9 mouse cellular contexts compared by ENCODE assay signal in the genomic region with DNA sequence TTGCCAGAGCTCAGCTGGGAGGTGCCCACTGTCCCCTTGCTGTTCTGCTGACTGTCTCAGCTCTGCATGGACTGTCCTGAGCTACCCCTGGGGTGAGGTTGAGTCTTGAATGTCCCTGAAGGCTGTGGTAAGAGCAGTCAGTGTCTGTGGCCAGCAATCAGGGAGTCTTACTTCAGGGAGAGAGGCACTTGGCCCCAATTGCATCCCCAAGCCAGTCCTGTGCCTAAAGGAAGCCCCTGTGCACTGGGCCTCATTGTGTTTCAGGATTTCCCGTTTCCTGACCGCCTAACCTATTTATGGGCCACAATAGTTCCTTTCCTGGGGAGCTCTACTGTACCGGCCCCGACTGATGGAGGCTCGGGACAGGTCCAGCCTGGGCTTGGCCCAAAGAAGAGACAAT. TPM values are rescaled to one million over a fixed set of nuclear protein-coding genes. Genes with fewer than 3 reads are reported as not detected.
DNase-seq lines count a peak whose midpoint lies in the region; ATAC-seq lines count a peak whose summit lies in the region.
"Had no signal": no experiment of that assay in that cellular context is flagged by ENCODE, and none has a peak within 500 bp of the region (broad histone marks: within the 10 kb centered on the region; RNA-seq: fewer than 3 reads in every experiment).

No protein-coding gene starts in this region.

- H3K9ac ChIP-seq in forebrain, embryonic 11.5 days (ENCODE audit: low read length), result no peak overlapping the region
- H3K9ac ChIP-seq in forebrain, embryonic 15.5 days (replicated peaks), result no peak overlapping the region
- H3K9ac ChIP-seq in embryonic facial prominence, embryonic 12.5 days, result no peak overlapping the region
- H3K9ac ChIP-seq in limb, embryonic 15.5 days, result no peak overlapping the region
- H3K9ac ChIP-seq: liver, embryonic 15.5 days had no signal

- intact Hi-C loops in heart, postnatal 36 days (cut with DNase I), result loop anchor here (2.0 to 5.0 kb wide), 2 partner anchors 36 to 40 kb away; partner anchors contain the start of gene Mmp15

- ATAC-seq in forebrain, embryonic 11.5 days (replicated peaks; ENCODE audit: low FRiP score), result no peak
- ATAC-seq in forebrain, embryonic 15.5 days (replicated peaks), result no peak
- no peak for ATAC-seq in embryonic facial prominence, embryonic 12.5 days (ENCODE audit: insufficient number of reproducible peaks, insufficient read depth, low FRiP score, low TSS enrichment)
- no peak for ATAC-seq in limb, embryonic 15.5 days (ENCODE audit: insufficient number of reproducible peaks, low FRiP score, low TSS enrichment, low read depth)

- H3K9me3 ChIP-seq in forebrain, embryonic 11.5 days (ENCODE audit: control insufficient read depth, low read length), result no peaks in the 10 kb centered on the region
- H3K9me3 ChIP-seq in forebrain, embryonic 15.5 days, result no peaks in the 10 kb centered on the region
- no peaks in the 10 kb centered on the region for H3K9me3 ChIP-seq in embryonic facial prominence, embryonic 12.5 days
- H3K9me3 ChIP-seq in limb, embryonic 15.5 days, result no peaks in the 10 kb centered on the region
- H3K9me3 ChIP-seq: liver, embryonic 15.5 days had no signal

- DNase-seq in forebrain, embryonic 11.5 days (ENCODE audit: low spot score), result no peak
- DNase-seq in heart, postnatal 36 days, result peak; percentile 38 to 43
- no peak for DNase-seq in testis, postnatal 10 days (ENCODE audit: low spot score)
- no peak for DNase-seq in left cerebral cortex, adult 9 months (ENCODE audit: low spot score in 2 of 2)
- DNase-seq in right cerebral cortex, postnatal 10 days (ENCODE audit: low spot score in 2 of 2), result no peak

- no peaks in the 10 kb centered on the region for H3K27me3 ChIP-seq in forebrain, embryonic 11.5 days (ENCODE audit: control insufficient read depth, insufficient read depth, low read length)
- no peaks in the 10 kb centered on the region for H3K27me3 ChIP-seq in forebrain, embryonic 15.5 days
- no peaks in the 10 kb centered on the region for H3K27me3 ChIP-seq in embryonic facial prominence, embryonic 12.5 days
- no peaks in the 10 kb centered on the region for H3K27me3 ChIP-seq in limb, embryonic 15.5 days
- H3K27me3 ChIP-seq: liver, embryonic 15.5 days had no signal

- no peaks in the 10 kb centered on the region for H3K36me3 ChIP-seq in forebrain, embryonic 11.5 days (ENCODE audit: control insufficient read depth, insufficient read depth, low read length)
- H3K36me3 ChIP-seq in forebrain, embryonic 15.5 days, result no peaks in the 10 kb centered on the region
- H3K36me3 ChIP-seq in embryonic facial prominence, embryonic 12.5 days, result no peaks in the 10 kb centered on the region
- no peaks in the 10 kb centered on the region for H3K36me3 ChIP-seq in limb, embryonic 15.5 days
- H3K36me3 ChIP-seq: liver, embryonic 15.5 days had no signal

- no peaks in the 10 kb centered on the region for H3K4me1 ChIP-seq in forebrain, embryonic 11.5 days (replicated peaks; ENCODE audit: control insufficient read depth, insufficient read depth, low read length)
- no peaks in the 10 kb centered on the region for H3K4me1 ChIP-seq in forebrain, embryonic 15.5 days
- peaks cover 22% of the 10 kb centered on the region for H3K4me1 ChIP-seq in embryonic facial prominence, embryonic 12.5 days
- peaks cover 18% of the 10 kb centered on the region for H3K4me1 ChIP-seq in limb, embryonic 15.5 days

- peak overlapping the region; percentile 21; the same call in 1 of the 2 replicates for H3K27ac ChIP-seq in forebrain, embryonic 11.5 days (ENCODE audit: low read depth, low read length)
- H3K27ac ChIP-seq in forebrain, embryonic 15.5 days (replicated peaks), result no peak overlapping the region
- H3K27ac ChIP-seq in embryonic facial prominence, embryonic 12.5 days, result peak overlapping the region; percentile 3; the same call in 1 of the 2 replicates
- H3K27ac ChIP-seq in limb, embryonic 15.5 days, result peak overlapping the region; percentile 44; the same call in 1 of the 2 replicates
- H3K27ac ChIP-seq: liver, embryonic 15.5 days had no signal

- no peak overlapping the region for H3K4me3 ChIP-seq in forebrain, embryonic 11.5 days (ENCODE audit: low read depth, low read length)
- H3K4me3 ChIP-seq in forebrain, embryonic 15.5 days, result no peak overlapping the region
- no peak overlapping the region for H3K4me3 ChIP-seq in embryonic facial prominence, embryonic 12.5 days
- H3K4me3 ChIP-seq in limb, embryonic 15.5 days, result no peak overlapping the region
- H3K4me3 ChIP-seq: liver, embryonic 15.5 days had no signal

- no peak overlapping the region for H3K4me2 ChIP-seq in forebrain, embryonic 11.5 days (ENCODE audit: low read depth, low read length, severe bottlenecking)
- no peak overlapping the region for H3K4me2 ChIP-seq in forebrain, embryonic 15.5 days (replicated peaks)
- no peak overlapping the region for H3K4me2 ChIP-seq in embryonic facial prominence, embryonic 12.5 days (replicated peaks)
- H3K4me2 ChIP-seq in limb, embryonic 15.5 days, result no peak overlapping the region
- H3K4me2 ChIP-seq: liver, embryonic 15.5 days had no signal

- 85% methylated on average over 5 of the region's 5 CpGs for WGBS in forebrain, embryonic 11.5 days
- 71% methylated on average over 5 of the region's 5 CpGs for WGBS in forebrain, embryonic 15.5 days
- 72% methylated on average over 5 of the region's 5 CpGs for WGBS in embryonic facial prominence, embryonic 12.5 days
- 67% methylated on average over 5 of the region's 5 CpGs for WGBS in limb, embryonic 15.5 days

RNA-seq across cellular contexts. Expression of gene Mmp15, which starts 40.5 kb away (rescaled TPM):
- polyA plus RNA-seq in forebrain, embryonic 11.5 days (2014; fragmentation: Nextera tagmentation; extraction: Ambion mirVana), result 20.6 and 21.0 TPM in 2 replicates
- 13.8 and 15.0 TPM in 2 replicates for polyA plus RNA-seq in forebrain, embryonic 15.5 days (2015; fragmentation: Nextera tagmentation; extraction: Ambion mirVana)
- polyA plus RNA-seq in embryonic facial prominence, embryonic 12.5 days (2016; fragmentation: Nextera tagmentation; extraction: Ambion mirVana), result 17.6 and 17.9 TPM in 2 replicates
- total RNA-seq in heart, postnatal 36 days (2021), result 10 to 100 TPM; 58.7 to 67.8 TPM
- 7.8 and 8.1 TPM in 2 replicates for polyA plus RNA-seq in limb, embryonic 15.5 days (2015; fragmentation: Nextera tagmentation; extraction: Ambion mirVana)

RNA-seq across cellular contexts. Expression of gene Cfap20, which starts 42.1 kb away (rescaled TPM):
- polyA plus RNA-seq in forebrain, embryonic 11.5 days (2014; fragmentation: Nextera tagmentation; extraction: Ambion mirVana), result 145 and 147 TPM in 2 replicates
- polyA plus RNA-seq in forebrain, embryonic 15.5 days (2015; fragmentation: Nextera tagmentation; extraction: Ambion mirVana), result 131 and 141 TPM in 2 replicates
- 148 and 152 TPM in 2 replicates for polyA plus RNA-seq in embryonic facial prominence, embryonic 12.5 days (2016; fragmentation: Nextera tagmentation; extraction: Ambion mirVana)
- 10 to 100 TPM; 24.2 to 25.9 TPM for total RNA-seq in heart, postnatal 36 days (2021)
- 122 and 128 TPM in 2 replicates for polyA plus RNA-seq in limb, embryonic 15.5 days (2015; fragmentation: Nextera tagmentation; extraction: Ambion mirVana)

Comparison
In these comparisons a context has a peak if more than half of its experiments do, and no peak if none do; other contexts are left out.
1. DNase-seq: peak in heart, postnatal 36 days (2 of 2); none in forebrain, embryonic 11.5 days (single experiment), testis, postnatal 10 days (single experiment), left cerebral cortex, adult 9 months (0 of 2) and right cerebral cortex, postnatal 10 days (0 of 2).